Mouse (Mus musculus) embryonic facial prominence, embryonic 12.5 days (tissue): ENCODE results near the gene Ubr1. TPM values are rescaled to one million over a fixed set of nuclear protein-coding genes. Genes with fewer than 3 reads are reported as not detected.
"Not testable (repeated sequence)": the region's sequence is repeated elsewhere in the genome, so short reads cannot be mapped to it uniquely, and the experiment has no call there.

Source experiments
- ATAC-seq: fragments of 200-750 bp; cut with Nextera tagmentation; 2 replicates; pipeline ENCODE4 v1.8.0; 2017; ENCODE audit not compliant: insufficient number of reproducible peaks, insufficient read depth, low FRiP score, low TSS enrichment
- H3K27ac ChIP-seq: fragments of 300-500 bp; sonication (generic); 2 replicates; pipeline ENCODE4 v1.5.1; 2016; ENCODE audit warnings: mild to moderate bottlenecking
- H3K27me3 ChIP-seq: fragments of 300-500 bp; sonication (generic); 2 replicates; pipeline ENCODE4 v1.6.1; 2016; ENCODE audit warnings: mild to moderate bottlenecking, moderate library complexity
- H3K36me3 ChIP-seq: fragments of 300-500 bp; sonication (generic); 2 replicates; pipeline ENCODE4 v1.6.1; 2016; ENCODE audit warnings: mild to moderate bottlenecking
- H3K4me1 ChIP-seq: fragments of 300-500 bp; sonication (generic); 2 replicates; pipeline ENCODE4 v1.6.1; 2016
- H3K4me2 ChIP-seq: fragments of 300-500 bp; sonication (generic); replicated peaks from 2 replicates; pipeline ENCODE4 v1.6.1; 2016; ENCODE audit warnings: mild to moderate bottlenecking, moderate library complexity
- H3K4me3 ChIP-seq: fragments of 300-500 bp; sonication (generic); 2 replicates; pipeline ENCODE4 v1.5.1; 2016; ENCODE audit warnings: mild to moderate bottlenecking
- H3K9ac ChIP-seq: fragments of 300-500 bp; sonication (generic); 2 replicates; pipeline ENCODE4 v1.6.1; 2016; ENCODE audit warnings: mild to moderate bottlenecking, moderate library complexity
- H3K9me3 ChIP-seq: fragments of 300-500 bp; sonication (generic); 2 replicates; pipeline ENCODE4 v1.6.1; 2016; ENCODE audit warnings: mild to moderate bottlenecking, moderate library complexity
- WGBS: fragments of 180-500 bp; shearing (Covaris S2); methylation state at CpG from one replicate; pipeline ENCODE4 v1.1.7; 2016; 5-methylcytosine and 5-hydroxymethylcytosine counted together
- polyA plus RNA-seq: library from polyadenylated mRNA; unstranded; fragments of >200 nt; fragmentation: Nextera tagmentation; extraction: Ambion mirVana; gene quantifications from 2 replicates; pipeline ENCODE4 v1.2.1, GENCODE M21; 2016

Ubr1 gene
- polyA plus RNA-seq, 1 experiment from 2014 or later, result 28.5 TPM

DNA sequence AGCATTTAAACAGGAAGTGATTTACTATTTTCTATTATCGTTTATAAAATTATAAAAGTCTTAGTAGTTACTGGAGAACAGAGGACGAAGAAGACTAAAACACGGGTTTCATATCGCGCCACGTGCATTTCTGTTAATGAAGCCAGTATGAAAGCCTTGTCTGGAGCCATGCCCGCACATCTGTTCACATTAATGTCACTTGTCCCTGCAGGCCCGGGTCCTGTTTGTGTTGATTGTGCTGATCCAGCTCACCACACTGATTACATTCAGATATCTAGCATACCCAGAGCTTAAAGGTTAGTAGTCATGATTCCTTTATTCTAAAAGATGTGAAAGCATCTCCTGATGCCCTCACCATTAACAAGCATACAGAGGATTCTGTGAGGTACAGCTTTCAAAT is 28.3 kb upstream of the Ubr1 start:
- Histone ChIP-seq H3K9ac (no peak overlapping the region), H3K4me2 (no peak overlapping the region), H3K4me1 (no peaks in the 10 kb centered on the region), H3K4me3 (no peak overlapping the region), H3K27me3 (no peaks in the 10 kb centered on the region), H3K27ac (no peak overlapping the region), H3K36me3 (no peaks in the 10 kb centered on the region), H3K9me3 (no peaks in the 10 kb centered on the region)
- ATAC-seq, result no peak
- 86% methylated on average over 8 of the region's 8 CpGs for WGBS

DNA sequence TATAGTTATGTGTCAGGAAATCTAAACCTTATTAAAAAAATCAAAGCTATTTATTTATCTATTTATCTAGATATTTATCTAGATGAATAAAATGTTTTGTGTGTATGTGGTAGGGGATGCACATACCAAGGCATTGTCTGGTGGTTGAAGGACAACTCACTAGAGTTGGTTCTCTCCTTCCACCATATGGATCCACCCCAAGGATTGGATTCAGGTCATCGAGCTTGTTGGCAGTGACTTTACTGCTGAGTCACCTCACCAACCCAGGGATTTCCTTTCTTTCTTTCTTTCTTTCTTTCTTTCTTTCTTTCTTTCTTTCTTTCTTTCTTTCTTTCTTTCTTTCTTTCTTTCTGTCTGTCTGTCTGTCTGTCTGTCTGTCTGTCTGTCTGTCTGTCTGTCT is 26.1 kb upstream of the Ubr1 start:
- 81% methylated on average over 1 of the region's 1 CpGs for WGBS

DNA sequence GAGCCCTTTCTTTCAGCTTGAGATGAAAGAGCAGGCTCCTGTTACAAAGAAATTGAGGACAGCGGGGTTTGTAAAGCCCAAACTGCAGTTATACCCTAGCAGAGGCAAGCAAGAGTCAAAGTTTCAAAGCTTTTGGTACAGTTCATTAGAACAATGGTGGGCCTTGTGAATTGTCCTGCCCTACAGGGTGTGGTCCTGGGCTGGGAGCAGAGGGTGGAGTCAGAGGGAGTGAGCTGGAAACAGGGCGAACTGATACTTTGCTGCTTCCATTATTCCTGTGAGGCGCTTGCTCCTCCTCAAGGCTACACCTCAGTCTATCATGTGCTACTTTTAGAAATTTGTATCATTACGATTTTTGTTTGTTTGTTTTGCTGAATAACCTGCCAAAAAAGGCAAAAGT is 20.7 kb upstream of the Ubr1 start:
- H3K27me3 ChIP-seq, result no peaks in the 10 kb centered on the region
- no peaks in the 10 kb centered on the region for H3K36me3 ChIP-seq
- no peak overlapping the region for H3K4me3 ChIP-seq
- no peak for ATAC-seq
- H3K4me2 ChIP-seq, result no peak overlapping the region
- H3K9me3 ChIP-seq, result no peaks in the 10 kb centered on the region
- H3K4me1 ChIP-seq, result no peaks in the 10 kb centered on the region
- H3K27ac ChIP-seq, result no peak overlapping the region
- H3K9ac ChIP-seq, result no peak overlapping the region
- 58% methylated on average over 4 of the region's 4 CpGs for WGBS

More for the DNA sequence above, 26.1 kb upstream of the Ubr1 start:
- not testable (repeated sequence) for ATAC-seq, H3K9ac ChIP-seq, H3K36me3 ChIP-seq, H3K4me3 ChIP-seq, H3K9me3 ChIP-seq, H3K4me2 ChIP-seq, H3K27me3 ChIP-seq, H3K4me1 ChIP-seq, H3K27ac ChIP-seq

DNA sequence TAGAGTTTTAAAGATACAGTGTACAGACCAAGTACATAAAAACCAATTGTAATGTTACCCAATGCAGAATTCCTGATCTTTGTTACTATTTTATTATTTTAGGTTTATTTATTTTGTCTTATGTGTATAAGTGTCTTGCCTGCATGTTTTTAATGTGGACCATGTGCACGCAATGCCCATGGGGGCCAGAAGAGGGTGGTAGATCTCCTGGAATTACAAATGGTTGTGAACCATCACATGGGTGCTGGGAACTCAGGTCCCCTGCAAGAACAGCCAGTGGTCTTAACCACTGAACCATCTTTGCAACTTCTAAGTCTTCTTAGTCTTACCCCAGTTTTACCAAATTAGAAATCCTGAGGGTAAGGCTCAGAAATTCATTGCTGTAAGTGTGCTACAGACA is 14.7 kb upstream of the Ubr1 start:
- H3K9ac ChIP-seq, result no peak overlapping the region
- H3K4me1 ChIP-seq, result no peaks in the 10 kb centered on the region
- H3K9me3 ChIP-seq, result no peaks in the 10 kb centered on the region
- no peak overlapping the region for H3K27ac ChIP-seq
- ATAC-seq, result no peak
- H3K4me3 ChIP-seq, result no peak overlapping the region
- H3K27me3 ChIP-seq, result no peaks in the 10 kb centered on the region
- H3K36me3 ChIP-seq, result no peaks in the 10 kb centered on the region
- 89% methylated on average over 1 of the region's 1 CpGs for WGBS
- H3K4me2 ChIP-seq, result no peak overlapping the region

DNA sequence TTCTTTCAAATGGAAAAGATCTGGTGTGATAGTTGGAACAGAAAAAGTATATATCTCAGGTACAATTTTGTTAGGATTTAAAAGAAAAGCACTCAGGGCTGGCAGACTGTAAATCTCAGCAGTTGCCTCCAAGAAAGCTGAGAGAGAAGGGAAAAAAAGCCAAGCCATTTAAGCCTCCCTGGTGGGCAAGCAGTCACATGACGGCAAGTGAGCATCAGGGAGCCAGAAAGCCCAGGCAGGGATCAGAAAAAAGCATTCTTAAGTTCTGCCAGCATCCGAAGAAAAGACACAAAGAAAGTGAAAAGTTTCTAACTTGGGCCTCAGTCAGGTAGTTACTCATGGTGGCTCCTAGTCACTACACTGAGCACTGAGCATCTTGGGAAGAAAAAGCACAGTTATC is 13.1 kb upstream of the Ubr1 start:
- Histone ChIP-seq H3K36me3 (no peaks in the 10 kb centered on the region), H3K4me1 (no peaks in the 10 kb centered on the region), H3K4me3 (no peak overlapping the region), H3K27ac (no peak overlapping the region), H3K9ac (no peak overlapping the region), H3K4me2 (no peak overlapping the region), H3K9me3 (no peaks in the 10 kb centered on the region), H3K27me3 (no peaks in the 10 kb centered on the region)
- WGBS, result 15% methylated on average over 2 of the region's 2 CpGs
- ATAC-seq, result no peak

DNA sequence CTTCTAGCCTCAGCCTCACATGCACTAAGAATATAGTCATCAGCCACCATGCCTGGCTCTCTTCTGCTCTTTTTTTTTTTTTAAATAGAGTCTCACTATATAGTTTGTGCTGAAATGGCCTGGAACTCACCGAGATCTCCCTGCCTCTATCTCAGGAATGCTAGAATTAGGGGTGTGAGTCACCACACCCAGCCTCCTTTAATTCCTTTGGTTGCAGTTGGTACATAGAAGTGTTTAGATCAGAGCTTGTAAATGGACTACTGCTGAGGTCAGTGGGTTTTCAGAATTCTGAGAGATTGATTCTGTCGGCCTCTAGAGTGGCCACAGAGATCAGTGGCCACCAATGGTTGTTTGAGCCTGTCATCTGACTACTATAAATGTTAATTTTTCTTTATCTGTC is 10.3 kb upstream of the Ubr1 start:
- Histone ChIP-seq H3K36me3 (no peaks in the 10 kb centered on the region), H3K4me1 (no peaks in the 10 kb centered on the region), H3K9ac (no peak overlapping the region), H3K4me2 (no peak overlapping the region), H3K27ac (no peak overlapping the region), H3K4me3 (no peak overlapping the region), H3K27me3 (0 out of 2 replicates have a peak, but pooled peaks cover 2% of the 10 kb centered on the region), H3K9me3 (no peaks in the 10 kb centered on the region)
- ATAC-seq, result no peak
- 67% methylated on average over 2 of the region's 2 CpGs for WGBS

DNA sequence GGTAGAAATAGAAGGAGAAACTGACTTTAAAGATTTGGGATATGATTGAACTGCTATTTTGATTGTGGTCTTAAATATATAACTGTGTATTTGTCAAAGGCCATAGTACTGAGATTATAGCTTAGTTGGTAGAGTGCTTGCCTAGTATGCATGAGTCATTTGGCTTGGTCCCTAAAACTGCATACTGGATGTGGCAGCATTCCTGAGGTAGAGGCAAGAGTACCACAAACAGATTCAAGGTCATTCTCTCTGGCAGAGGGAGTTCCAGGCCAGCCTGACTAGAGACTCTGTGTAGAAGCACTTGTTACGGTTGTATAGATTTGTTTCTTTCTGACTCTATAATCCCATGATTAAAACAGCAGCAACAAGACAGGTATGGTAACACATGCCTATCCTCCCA is 9.3 kb upstream of the Ubr1 start:
- Histone ChIP-seq H3K4me1 (no peaks in the 10 kb centered on the region), H3K9ac (no peak overlapping the region), H3K27ac (no peak overlapping the region), H3K36me3 (no peaks in the 10 kb centered on the region), H3K4me3 (no peak overlapping the region), H3K4me2 (no peak overlapping the region), H3K9me3 (no peaks in the 10 kb centered on the region), H3K27me3 (0 out of 2 replicates have a peak, but pooled peaks cover 3% of the 10 kb centered on the region)
- no peak for ATAC-seq
- 97% methylated on average over 1 of the region's 1 CpGs for whole genome bisulfite sequencing

DNA sequence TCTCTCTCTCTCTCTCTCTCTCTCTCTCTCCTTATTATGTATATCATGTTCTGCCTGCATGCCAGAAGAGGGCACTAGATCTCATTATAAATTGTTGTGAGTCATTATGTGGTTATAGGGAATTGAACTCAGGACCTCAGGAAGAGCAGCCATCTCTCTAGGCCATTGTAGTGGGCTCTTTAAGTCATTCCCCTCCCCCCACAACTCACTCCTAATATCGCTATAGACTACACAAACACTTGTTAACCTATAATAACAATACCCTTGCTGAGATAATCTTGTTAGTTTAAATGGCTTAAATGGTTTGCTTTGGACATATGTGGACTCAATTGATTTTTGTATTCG is 8.2 kb upstream of the Ubr1 start:
- no peak overlapping the region for H3K27ac ChIP-seq
- H3K9ac ChIP-seq, result no peak overlapping the region
- no peak for ATAC-seq
- no peaks in the 10 kb centered on the region for H3K4me1 ChIP-seq
- H3K4me3 ChIP-seq, result no peak overlapping the region
- H3K36me3 ChIP-seq, result no peaks in the 10 kb centered on the region
- H3K4me2 ChIP-seq, result no peak overlapping the region
- 58% methylated on average over 2 of the region's 2 CpGs for WGBS
- no peaks in the 10 kb centered on the region for H3K9me3 ChIP-seq
- 0 out of 2 replicates have a peak, but pooled peaks cover 3% of the 10 kb centered on the region for H3K27me3 ChIP-seq

DNA sequence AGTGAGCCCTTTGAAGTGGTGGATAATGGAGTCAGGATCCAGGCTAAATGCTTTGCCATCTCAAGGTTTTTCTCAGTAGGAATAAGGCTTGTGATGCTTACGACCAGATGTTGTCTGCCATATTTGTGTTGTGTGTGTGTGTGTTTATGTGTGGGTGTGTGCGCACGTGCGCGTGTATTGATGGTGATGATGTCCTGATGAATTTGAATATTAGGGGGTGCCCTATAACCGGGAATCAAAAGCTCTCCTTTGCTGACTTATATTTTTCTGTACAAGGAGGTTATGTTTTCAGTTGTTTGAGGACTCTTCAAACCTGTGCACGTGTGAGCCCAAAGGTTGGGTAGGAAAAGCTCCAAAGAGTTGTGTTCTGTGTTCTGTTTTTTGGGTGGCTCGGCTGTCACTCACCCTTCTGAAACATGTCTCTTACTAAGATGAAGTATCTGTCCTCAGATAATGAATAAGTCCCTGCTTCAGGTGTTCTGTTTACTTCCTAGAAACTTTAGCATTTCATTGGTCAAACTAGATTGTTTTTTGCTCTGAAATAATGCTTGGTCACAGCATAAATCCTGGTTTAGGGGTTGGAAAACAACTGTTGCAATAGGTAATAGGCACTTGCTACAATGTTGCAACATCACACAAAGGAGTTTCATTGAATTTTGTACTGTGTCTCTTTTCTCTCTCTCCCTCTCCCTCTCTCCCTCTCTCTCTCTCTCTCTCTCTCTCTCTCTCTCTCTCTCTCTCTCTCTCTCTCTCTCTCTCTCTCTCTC is 7.6 kb upstream of the Ubr1 start:
- H3K27ac ChIP-seq, result no peak overlapping the region
- H3K9ac ChIP-seq, result 0 out of 2 replicates have a peak overlapping the region, but pooled peaks have one; percentile 56

DNA sequence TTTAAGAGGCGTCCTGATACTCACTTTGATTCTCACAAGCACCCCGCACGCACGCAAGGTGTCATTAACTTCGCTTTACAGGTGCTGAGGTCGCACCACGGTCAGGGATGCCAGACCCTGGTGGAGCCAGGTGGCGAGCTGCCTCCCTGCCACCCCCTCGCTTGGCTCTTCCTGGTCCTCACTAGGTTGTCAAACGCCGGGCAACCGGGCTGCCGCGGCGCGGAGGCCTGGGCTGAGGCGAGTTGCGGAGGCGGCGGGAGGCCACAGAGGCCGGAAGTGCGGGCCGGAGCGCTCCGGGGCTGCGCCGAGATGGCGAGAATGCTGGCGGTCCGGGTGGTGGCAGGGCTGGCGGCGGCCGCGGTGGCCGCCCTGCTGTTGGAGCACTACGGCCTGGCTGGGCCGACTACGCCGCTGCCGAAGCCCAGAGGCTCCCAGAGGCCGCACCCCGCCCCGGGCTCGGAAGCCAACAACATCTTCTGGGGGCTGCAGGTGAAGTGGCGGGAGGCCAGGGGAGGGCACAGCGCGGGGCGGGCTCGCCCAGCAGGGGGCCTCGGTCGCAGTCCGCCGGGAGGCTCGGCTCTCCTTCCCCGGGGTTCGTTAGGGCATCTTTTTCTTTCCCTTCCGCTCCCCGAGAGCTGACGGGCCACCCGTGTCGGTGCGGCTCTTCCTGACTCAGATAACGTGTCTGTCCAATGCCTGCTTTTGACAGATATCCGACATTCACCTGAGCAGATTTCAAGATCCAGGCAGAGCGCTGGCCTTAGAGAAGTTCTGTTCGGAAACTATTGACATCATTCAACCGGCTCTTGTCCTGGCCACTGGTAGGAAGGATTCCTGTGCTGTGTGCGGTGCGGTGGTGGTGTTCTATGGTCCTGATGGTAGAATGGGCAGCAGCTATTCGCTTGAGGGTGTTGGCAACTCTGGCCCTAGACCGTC is 6.7 kb upstream of the Ubr1 start, which contains the start of gene Tmem62:
TSS of gene Tmem62 (plus strand) at position 28 of the 936 bp plus-strand sequence.
- Histone ChIP-seq H3K27me3 (0 out of 2 replicates have a peak, but pooled peaks cover 3% of the 10 kb centered on the region), H3K9me3 (no peaks in the 10 kb centered on the region), H3K4me1 (no peaks in the 10 kb centered on the region), H3K36me3 (no peaks in the 10 kb centered on the region), H3K27ac (no peak within 1 kb of the TSS), H3K9ac (peak within 1 kb of the TSS; percentile 56), H3K4me3 (peak within 1 kb of the TSS; percentile 67), H3K4me2 (peak within 1 kb of the TSS; percentile 72)
- peak; percentile 52; the same call in 1 of the 2 replicates for ATAC-seq
- 2% methylated on average over 62 of the region's 71 CpGs for WGBS

More for the DNA sequence above, 7.6 kb upstream of the Ubr1 start:
- no peaks in the 10 kb centered on the region for H3K9me3 ChIP-seq
- 79% methylated on average over 8 of the region's 8 CpGs for WGBS
- peak overlapping the region; percentile 72 for H3K4me2 ChIP-seq
- H3K27me3 ChIP-seq, result 0 out of 2 replicates have a peak, but pooled peaks cover 3% of the 10 kb centered on the region
- H3K4me3 ChIP-seq, result peak overlapping the region; percentile 67
- no peaks in the 10 kb centered on the region for H3K4me1 ChIP-seq
- no peaks in the 10 kb centered on the region for H3K36me3 ChIP-seq
- ATAC-seq, result no peak

DNA sequence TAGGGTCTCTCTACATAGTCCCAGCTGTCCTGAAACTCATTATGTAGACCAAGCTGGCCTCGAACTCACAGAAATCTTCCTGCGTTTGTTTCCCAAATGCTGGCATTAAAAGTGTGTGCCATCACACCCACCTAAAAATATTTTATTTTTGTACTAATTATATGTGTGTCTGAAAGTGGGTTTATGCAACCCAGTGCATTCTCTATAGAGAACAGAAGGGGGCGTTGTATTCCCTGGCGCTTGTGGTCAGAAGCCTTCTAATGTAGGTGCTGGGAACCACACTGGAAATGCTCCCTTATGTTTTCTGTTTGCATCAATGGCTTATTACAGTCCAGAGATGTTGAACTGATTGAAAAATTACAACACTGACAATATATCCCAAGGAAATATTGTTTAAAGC is 5.8 kb upstream of the Ubr1 start:
- H3K27ac ChIP-seq, result no peak overlapping the region
- no peak overlapping the region for H3K9ac ChIP-seq
- H3K36me3 ChIP-seq, result no peaks in the 10 kb centered on the region
- no peaks in the 10 kb centered on the region for H3K9me3 ChIP-seq
- H3K4me2 ChIP-seq, result no peak overlapping the region
- no peak for ATAC-seq
- 44% methylated on average over 4 of the region's 4 CpGs for WGBS
- H3K27me3 ChIP-seq, result 0 out of 2 replicates have a peak, but pooled peaks cover 3% of the 10 kb centered on the region
- no peaks in the 10 kb centered on the region for H3K4me1 ChIP-seq
- H3K4me3 ChIP-seq, result no peak overlapping the region
